Mouse (Mus musculus) thymus, postnatal 0 days (tissue): Measurements from ENCODE around the gene Kdm4d. TPM values are rescaled to one million over a fixed set of nuclear protein-coding genes. Genes with fewer than 3 reads are reported as not detected.
"Not testable (repeated sequence)": the region's sequence is repeated elsewhere in the genome, so short reads cannot be mapped to it uniquely, and the experiment has no call there.

ENCODE experiments used
- DNase-seq: peaks from one replicate; pipeline ENCODE4 v3.0.0-alpha.2; 2015; ENCODE audit warnings: low spot score
- polyA plus RNA-seq: library from polyadenylated mRNA; unstranded; fragments of >200 nt; fragmentation: Nextera tagmentation; extraction: Ambion mirVana; gene quantifications from 2 replicates; pipeline ENCODE4 v1.2.1, GENCODE M21; 2015

The Kdm4d gene
- polyA plus RNA-seq, 1 experiment from 2014 or later: 0.44 TPM

DNA sequence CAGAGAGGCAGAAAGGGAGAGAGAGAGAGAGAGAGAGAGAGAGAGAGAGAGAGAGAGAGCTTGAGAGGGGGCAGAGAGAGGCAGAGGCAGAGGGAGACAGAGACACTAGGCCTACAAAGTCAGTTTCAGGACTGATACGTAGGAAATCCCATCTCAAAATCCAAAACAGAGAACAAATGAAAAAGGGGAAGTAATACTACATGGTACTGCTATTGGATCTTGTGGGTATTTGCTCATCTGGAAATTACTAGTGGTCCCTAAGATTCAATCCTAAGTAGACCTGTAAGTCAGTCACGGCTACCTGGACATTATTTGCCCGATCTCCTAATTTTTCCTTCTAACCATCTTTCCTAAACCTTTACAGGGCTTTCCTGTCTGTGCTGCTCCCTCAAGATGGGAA is 44.0 kb downstream of the Kdm4d start:
- no peak for DNase-seq

GRCm38 (mm10) chr9:14451120-14451519 is 49.2 kb downstream of the Kdm4d start:
- not testable (repeated sequence) for DNase-seq

- DNase-seq: not testable (repeated sequence)
These were observed 53.2 kb downstream of the Kdm4d start for GRCm38 (mm10) chr9:14447086-14447485.

DNA sequence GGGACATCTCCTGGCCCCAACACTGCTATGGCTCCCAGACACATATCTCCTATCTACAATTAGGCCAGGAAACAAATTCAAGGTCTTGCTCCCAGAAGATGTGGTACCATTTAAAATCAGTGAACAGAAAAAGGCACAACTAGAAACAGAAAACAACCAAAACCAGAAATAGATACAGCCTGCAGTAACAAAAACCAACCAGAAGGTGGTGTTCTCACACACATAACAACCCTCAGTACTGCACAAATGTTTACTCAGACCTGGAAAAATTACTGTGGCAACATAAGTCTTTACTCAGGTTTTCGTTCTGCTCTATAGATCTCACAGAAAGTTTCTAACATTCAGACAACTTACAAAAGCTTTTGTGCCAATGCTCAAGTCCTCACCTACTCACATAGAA is 59.9 kb downstream of the Kdm4d start:
- DNase-seq: no peak

GRCm38 (mm10) chr9:14433252-14433939 is 66.9 kb downstream of the Kdm4d start:
- no peak for DNase-seq

Other genes with a start within 250 kb of the Kdm4d start
- 18.8 and 19.3 TPM in 2 replicates for gene Sesn3, start 225.4 kb downstream of the Kdm4d start, polyA plus RNA-seq
- 8.8 and 9.6 TPM in 2 replicates for gene Endod1, start 119.0 kb downstream of the Kdm4d start, polyA plus RNA-seq
- gene Cwc15, start 135 bp upstream of the Kdm4d start, polyA plus RNA-seq: 222 and 227 TPM in 2 replicates
- 6.6 and 7.9 TPM in 2 replicates for gene Amotl1, start 144.6 kb upstream of the Kdm4d start, polyA plus RNA-seq
- 1.0 and 1.2 TPM in 2 replicates for gene Piwil4, start 240.3 kb upstream of the Kdm4d start, polyA plus RNA-seq